Mouse (Mus musculus): ENCODE measurements around the gene Rgmb. TPM values are rescaled to one million over a fixed set of nuclear protein-coding genes. Genes with fewer than 3 reads are reported as not detected.

Rgmb gene
- total and polyA plus RNA-seq, 3 experiments = 0.27 TPM; not detected in 2

GRCm38 (mm10) chr17:15813658-15814212, 17.1 kb downstream of the Rgmb start:
- Histone ChIP-seq H3K36me3 (replicated peaks) (no peaks in the 10 kb centered on the region), H3K9me3 (replicated peaks) (no peaks in the 10 kb centered on the region), H3K4me3 (ENCODE audit: low read depth, low read length) (no peak overlapping the region), H3K27me3 (ENCODE audit: insufficient read depth, low read length) (peaks cover 13% of the 10 kb centered on the region; the same call in 1 of the 2 replicates), H3K4me1 (ENCODE audit: insufficient read depth, low read depth, low read length) (no peaks in the 10 kb centered on the region)
- no peak for DNase-seq (ENCODE audit: low spot score)
- ATAC-seq (ENCODE audit: extremely low read depth, insufficient number of reproducible peaks, low FRiP score, poor library complexity, severe bottlenecking) = no peak
- TF ChIP-seq TAL1 (conservative IDR thresholded peaks at IDR 0.05; ENCODE audit: low read depth, low read length) (no peak), GATA2 (IDR thresholded peaks at IDR 0.05; ENCODE audit: borderline replicate concordance, low read depth, low read length) (no peak), POLR2AphosphoS5 (IDR thresholded peaks at IDR 0.05; ENCODE audit: insufficient replicate concordance, low read depth, low read length) (no peak), GATA1 (IDR thresholded peaks at IDR 0.05; ENCODE audit: borderline replicate concordance, low read length) (no peak), CTCF (IDR thresholded peaks at IDR 0.05; ENCODE audit: low read depth, low read length) (no peak)

DNA sequence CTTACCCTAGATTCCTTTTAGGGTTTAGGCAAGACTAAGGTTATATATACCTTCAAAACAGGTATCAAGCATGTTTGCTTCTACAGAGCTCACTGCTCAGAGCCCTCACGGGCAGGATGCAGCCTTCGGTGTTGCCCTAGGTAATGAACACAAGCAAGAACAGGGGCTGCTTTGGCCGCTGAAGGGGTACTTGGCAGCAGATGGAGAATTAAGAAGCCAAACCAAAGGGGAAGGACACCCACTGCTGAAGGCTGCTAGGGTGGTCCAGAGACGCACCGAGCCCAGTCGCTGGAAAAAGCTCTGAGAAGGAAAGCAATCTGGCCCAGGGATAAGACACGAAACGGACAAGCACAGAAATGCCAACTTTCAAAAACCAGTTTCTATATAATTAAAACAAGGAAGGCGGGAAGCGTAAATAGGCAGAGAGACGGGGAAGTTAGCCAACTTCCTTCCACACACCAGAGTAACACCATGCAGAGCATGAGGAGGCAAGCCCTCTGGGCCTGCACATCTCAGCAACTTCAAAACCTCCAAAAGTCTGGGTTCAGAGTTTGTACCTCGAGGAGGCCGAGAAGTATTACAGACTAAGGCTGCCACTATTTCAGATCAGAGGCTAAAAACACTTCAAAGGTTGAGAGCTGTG, 18.6 kb downstream of the Rgmb start:
- Histone ChIP-seq H3K36me3 (replicated peaks) (no peaks in the 10 kb centered on the region), H3K4me3 (ENCODE audit: low read depth, low read length) (no peak overlapping the region), H3K27me3 (ENCODE audit: insufficient read depth, low read length) (peaks cover 16% of the 10 kb centered on the region; the same call in 1 of the 2 replicates), H3K4me1 (ENCODE audit: insufficient read depth, low read depth, low read length) (no peaks in the 10 kb centered on the region), H3K9me3 (replicated peaks) (no peaks in the 10 kb centered on the region)
- DNase-seq (ENCODE audit: low spot score) = no peak
- no peak for TF ChIP-seq GATA2 (IDR thresholded peaks at IDR 0.05; ENCODE audit: borderline replicate concordance, low read depth, low read length)
- no peak for TF ChIP-seq POLR2AphosphoS5 (IDR thresholded peaks at IDR 0.05; ENCODE audit: insufficient replicate concordance, low read depth, low read length)
- no peak for TF ChIP-seq GATA1 (IDR thresholded peaks at IDR 0.05; ENCODE audit: borderline replicate concordance, low read length)
- TF ChIP-seq TAL1 (conservative IDR thresholded peaks at IDR 0.05; ENCODE audit: low read depth, low read length) = no peak
- TF ChIP-seq CTCF (IDR thresholded peaks at IDR 0.05; ENCODE audit: low read depth, low read length) = no peak
- no peak for ATAC-seq (ENCODE audit: extremely low read depth, insufficient number of reproducible peaks, low FRiP score, poor library complexity, severe bottlenecking)

GRCm38 (mm10) chr17:15809949-15810348, 20.9 kb downstream of the Rgmb start:
- TF ChIP-seq GATA1 (IDR thresholded peaks at IDR 0.05; ENCODE audit: borderline replicate concordance, low read length) (no peak), GATA2 (IDR thresholded peaks at IDR 0.05; ENCODE audit: borderline replicate concordance, low read depth, low read length) (no peak), POLR2AphosphoS5 (IDR thresholded peaks at IDR 0.05; ENCODE audit: insufficient replicate concordance, low read depth, low read length) (no peak), TAL1 (conservative IDR thresholded peaks at IDR 0.05; ENCODE audit: low read depth, low read length) (no peak)
- peaks cover 17% of the 10 kb centered on the region; the same call in 1 of the 2 replicates for H3K27me3 ChIP-seq (ENCODE audit: insufficient read depth, low read length)
- no peaks in the 10 kb centered on the region for H3K36me3 ChIP-seq (replicated peaks)

GRCm38 (mm10) chr17:15808468-15809374, 22.1 kb downstream of the Rgmb start:
- no peaks in the 10 kb centered on the region for H3K9me3 ChIP-seq (replicated peaks)
- TF ChIP-seq GATA2 (IDR thresholded peaks at IDR 0.05; ENCODE audit: borderline replicate concordance, low read depth, low read length) = no peak

More at GRCm38 (mm10) chr17:15809949-15810348, 20.9 kb downstream of the Rgmb start:
- Histone ChIP-seq H3K9me3 (replicated peaks) (no peaks in the 10 kb centered on the region), H3K4me1 (ENCODE audit: insufficient read depth, low read depth, low read length) (no peaks in the 10 kb centered on the region), H3K4me3 (ENCODE audit: low read depth, low read length) (no peak overlapping the region)
- no peak for DNase-seq (ENCODE audit: low spot score)
- ATAC-seq (ENCODE audit: extremely low read depth, insufficient number of reproducible peaks, low FRiP score, poor library complexity, severe bottlenecking) = no peak

GRCm38 (mm10) chr17:15808015-15808414, 22.8 kb downstream of the Rgmb start:
- Histone ChIP-seq H3K36me3 (replicated peaks) (no peaks in the 10 kb centered on the region), H3K9me3 (replicated peaks) (no peaks in the 10 kb centered on the region), H3K27me3 (ENCODE audit: insufficient read depth, low read length) (peaks cover 15% of the 10 kb centered on the region; the same call in 1 of the 2 replicates), H3K4me1 (ENCODE audit: insufficient read depth, low read depth, low read length) (no peaks in the 10 kb centered on the region), H3K4me3 (ENCODE audit: low read depth, low read length) (no peak overlapping the region)
- TF ChIP-seq GATA2 (IDR thresholded peaks at IDR 0.05; ENCODE audit: borderline replicate concordance, low read depth, low read length) (no peak), CTCF (IDR thresholded peaks at IDR 0.05; ENCODE audit: low read depth, low read length) (no peak), GATA1 (IDR thresholded peaks at IDR 0.05; ENCODE audit: borderline replicate concordance, low read length) (no peak), TAL1 (conservative IDR thresholded peaks at IDR 0.05; ENCODE audit: low read depth, low read length) (no peak)
- DNase-seq (ENCODE audit: low spot score) = no peak
- ATAC-seq (ENCODE audit: extremely low read depth, insufficient number of reproducible peaks, low FRiP score, poor library complexity, severe bottlenecking) = no peak

More at GRCm38 (mm10) chr17:15808468-15809374, 22.1 kb downstream of the Rgmb start:
- H3K4me3 ChIP-seq (ENCODE audit: low read depth, low read length) = no peak overlapping the region
- ATAC-seq (ENCODE audit: extremely low read depth, insufficient number of reproducible peaks, low FRiP score, poor library complexity, severe bottlenecking) = no peak
- no peaks in the 10 kb centered on the region for H3K36me3 ChIP-seq (replicated peaks)
- no peaks in the 10 kb centered on the region for H3K4me1 ChIP-seq (ENCODE audit: insufficient read depth, low read depth, low read length)
- peaks cover 15% of the 10 kb centered on the region; the same call in 1 of the 2 replicates for H3K27me3 ChIP-seq (ENCODE audit: insufficient read depth, low read length)
- no peak for DNase-seq (ENCODE audit: low spot score)

DNA sequence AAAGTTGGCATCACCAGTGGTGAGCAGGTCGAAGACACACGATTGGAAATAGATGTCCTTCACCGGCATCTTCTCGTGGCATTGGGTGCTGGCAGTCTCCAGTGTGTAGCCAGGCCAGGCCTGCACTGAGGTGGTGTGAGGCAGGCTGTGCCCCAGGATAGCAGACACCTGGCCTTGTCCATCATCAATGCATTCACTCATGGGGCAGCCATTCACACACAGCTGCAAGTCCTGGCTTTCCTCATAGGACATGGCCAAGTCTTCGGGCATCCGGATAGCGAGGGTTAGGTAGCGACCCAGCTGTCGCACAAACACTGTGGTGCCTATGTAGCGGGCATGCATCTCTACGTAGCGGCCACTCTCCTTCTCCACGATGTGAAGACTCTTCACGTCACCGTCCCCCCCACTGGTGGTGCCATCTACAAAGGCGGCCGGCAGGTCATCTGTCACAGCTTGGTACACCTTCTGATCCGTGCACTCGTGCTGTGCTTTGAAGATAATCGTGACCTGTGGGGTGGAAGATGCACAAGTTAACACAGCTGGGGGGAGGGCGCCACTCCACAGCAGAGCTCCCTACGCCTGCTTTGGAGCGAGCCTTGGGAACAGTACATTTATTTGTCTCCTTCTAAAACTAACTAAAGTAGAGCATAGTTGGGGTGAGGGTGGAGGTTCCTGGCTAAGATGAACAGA, 23.4 kb downstream of the Rgmb start:
- ATAC-seq (ENCODE audit: extremely low read depth, insufficient number of reproducible peaks, low FRiP score, poor library complexity, severe bottlenecking) (no peak), DNase-seq (ENCODE audit: low spot score) (no peak)
- H3K36me3 ChIP-seq (replicated peaks) = no peaks in the 10 kb centered on the region
- no peaks in the 10 kb centered on the region for H3K4me1 ChIP-seq (ENCODE audit: insufficient read depth, low read depth, low read length)
- H3K27me3 ChIP-seq (ENCODE audit: insufficient read depth, low read length) = peaks cover 15% of the 10 kb centered on the region; the same call in 1 of the 2 replicates
- H3K9me3 ChIP-seq (replicated peaks) = no peaks in the 10 kb centered on the region
- no peak overlapping the region for H3K4me3 ChIP-seq (ENCODE audit: low read depth, low read length)
- TF ChIP-seq POLR2AphosphoS5 (IDR thresholded peaks at IDR 0.05; ENCODE audit: insufficient replicate concordance, low read depth, low read length) (no peak), GATA2 (IDR thresholded peaks at IDR 0.05; ENCODE audit: borderline replicate concordance, low read depth, low read length) (no peak), TAL1 (conservative IDR thresholded peaks at IDR 0.05; ENCODE audit: low read depth, low read length) (no peak), CTCF (IDR thresholded peaks at IDR 0.05; ENCODE audit: low read depth, low read length) (no peak), GATA1 (IDR thresholded peaks at IDR 0.05; ENCODE audit: borderline replicate concordance, low read length) (no peak)
